Mouse (Mus musculus): ENCODE data around the gene Pdlim5. TPM values are rescaled to one million over a fixed set of nuclear protein-coding genes. Genes with fewer than 3 reads are reported as not detected.

The Pdlim5 gene
- polyA plus RNA-seq, 1 experiment: 192 TPM

GRCm38 (mm10) chr3:142434786-142435168 is 39.3 kb upstream of the Pdlim5 start:
- Histone ChIP-seq H3K4me1 (ENCODE audit: control insufficient read depth, insufficient read depth, low read length) (peaks cover 7% of the 10 kb centered on the region; the same call in 1 of the 2 replicates), H3K27ac (ENCODE audit: insufficient read depth, low read length) (no peak overlapping the region), H3K4me3 (ENCODE audit: insufficient read depth, low read length) (no peak overlapping the region)
- TF ChIP-seq POLR2A (IDR thresholded peaks at IDR 0.05; ENCODE audit: low read depth, low read length): no peak
- TF ChIP-seq CTCF (IDR thresholded peaks at IDR 0.05; ENCODE audit: borderline replicate concordance, insufficient read depth, low read length): no peak

GRCm38 (mm10) chr3:142434127-142434785 is 38.8 kb upstream of the Pdlim5 start:
- peak overlapping the region; percentile 34; the same call in 1 of the 2 replicates for H3K27ac ChIP-seq (ENCODE audit: insufficient read depth, low read length)
- H3K4me1 ChIP-seq (ENCODE audit: control insufficient read depth, insufficient read depth, low read length): peaks cover 7% of the 10 kb centered on the region; the same call in 1 of the 2 replicates
- no peak overlapping the region for H3K4me3 ChIP-seq (ENCODE audit: insufficient read depth, low read length)
- no peak for TF ChIP-seq CTCF (IDR thresholded peaks at IDR 0.05; ENCODE audit: borderline replicate concordance, insufficient read depth, low read length)
- TF ChIP-seq POLR2A (IDR thresholded peaks at IDR 0.05; ENCODE audit: low read depth, low read length): no peak

GRCm38 (mm10) chr3:142431481-142431880 is 36.0 kb upstream of the Pdlim5 start:
- Histone ChIP-seq H3K27ac (ENCODE audit: insufficient read depth, low read length) (no peak overlapping the region), H3K4me1 (ENCODE audit: control insufficient read depth, insufficient read depth, low read length) (no peaks in the 10 kb centered on the region), H3K4me3 (ENCODE audit: insufficient read depth, low read length) (no peak overlapping the region)
- TF ChIP-seq CTCF (IDR thresholded peaks at IDR 0.05; ENCODE audit: borderline replicate concordance, insufficient read depth, low read length) (no peak), POLR2A (IDR thresholded peaks at IDR 0.05; ENCODE audit: low read depth, low read length) (no peak)

- TF ChIP-seq CTCF (IDR thresholded peaks at IDR 0.05; ENCODE audit: borderline replicate concordance, insufficient read depth, low read length): no peak
- TF ChIP-seq POLR2A (IDR thresholded peaks at IDR 0.05; ENCODE audit: low read depth, low read length): no peak
- Histone ChIP-seq H3K4me3 (ENCODE audit: insufficient read depth, low read length) (no peak overlapping the region), H3K4me1 (ENCODE audit: control insufficient read depth, insufficient read depth, low read length) (no peaks in the 10 kb centered on the region), H3K27ac (ENCODE audit: insufficient read depth, low read length) (no peak overlapping the region)
These were observed 34.6 kb upstream of the Pdlim5 start for GRCm38 (mm10) chr3:142430048-142430447.

GRCm38 (mm10) chr3:142426806-142427205 is 31.3 kb upstream of the Pdlim5 start:
- Histone ChIP-seq H3K4me1 (ENCODE audit: control insufficient read depth, insufficient read depth, low read length) (peaks cover 8% of the 10 kb centered on the region), H3K27ac (ENCODE audit: insufficient read depth, low read length) (no peak overlapping the region)
- no peak for TF ChIP-seq CTCF (IDR thresholded peaks at IDR 0.05; ENCODE audit: borderline replicate concordance, insufficient read depth, low read length)
- TF ChIP-seq POLR2A (IDR thresholded peaks at IDR 0.05; ENCODE audit: low read depth, low read length): no peak

DNA sequence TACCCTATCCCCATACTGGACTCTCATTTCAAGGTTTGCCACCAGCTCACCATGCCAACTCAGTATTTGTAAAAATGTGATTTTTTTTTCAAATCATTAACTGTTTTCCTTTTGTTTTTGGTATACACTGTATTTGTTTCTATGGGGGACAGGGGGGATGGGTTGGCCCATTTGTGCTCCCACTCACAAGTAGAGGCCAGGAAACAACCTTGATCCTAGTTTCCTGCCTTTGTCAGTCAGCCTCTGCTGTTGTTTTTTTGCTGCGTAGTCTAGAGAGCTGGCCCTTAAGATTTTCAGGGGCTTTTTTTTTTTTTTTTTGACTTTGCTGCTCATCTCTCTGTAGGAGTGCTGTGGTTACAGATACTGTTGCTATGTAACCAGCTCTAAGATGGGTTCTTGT is 28.6 kb upstream of the Pdlim5 start:
- H3K27ac ChIP-seq (ENCODE audit: insufficient read depth, low read length): 0 out of 2 replicates have a peak overlapping the region, but pooled peaks have one; percentile 25
- no peak overlapping the region for H3K4me3 ChIP-seq (ENCODE audit: insufficient read depth, low read length)
- no peak for TF ChIP-seq POLR2A (IDR thresholded peaks at IDR 0.05; ENCODE audit: low read depth, low read length)
- TF ChIP-seq CTCF (IDR thresholded peaks at IDR 0.05; ENCODE audit: borderline replicate concordance, insufficient read depth, low read length): no peak
- peaks cover 8% of the 10 kb centered on the region for H3K4me1 ChIP-seq (ENCODE audit: control insufficient read depth, insufficient read depth, low read length)

More at GRCm38 (mm10) chr3:142426806-142427205, 31.3 kb upstream of the Pdlim5 start:
- no peak overlapping the region for H3K4me3 ChIP-seq (ENCODE audit: insufficient read depth, low read length)

DNA sequence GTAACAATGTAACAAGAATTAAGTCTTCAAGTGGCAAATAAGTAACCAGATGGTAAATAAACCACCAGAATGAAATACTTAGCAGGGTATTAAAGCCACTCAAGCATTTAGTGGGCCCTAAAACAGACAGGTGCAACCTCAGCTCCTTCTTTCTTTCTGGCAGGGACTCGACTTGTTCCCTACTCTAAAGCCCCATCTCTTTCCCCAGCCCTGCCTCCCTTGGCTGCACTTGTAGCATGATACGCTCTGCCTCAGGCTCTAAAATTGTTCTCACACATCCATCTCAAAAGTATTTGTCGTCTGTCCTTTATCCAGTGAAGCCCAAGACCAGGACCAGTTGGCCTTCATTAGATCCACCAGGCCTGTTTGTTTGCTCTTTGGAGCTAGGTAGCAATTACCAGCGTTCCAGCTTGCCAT is 28.0 kb upstream of the Pdlim5 start:
- Histone ChIP-seq H3K4me1 (ENCODE audit: control insufficient read depth, insufficient read depth, low read length) (peaks cover 8% of the 10 kb centered on the region), H3K27ac (ENCODE audit: insufficient read depth, low read length) (no peak overlapping the region), H3K4me3 (ENCODE audit: insufficient read depth, low read length) (no peak overlapping the region)
- TF ChIP-seq POLR2A (IDR thresholded peaks at IDR 0.05; ENCODE audit: low read depth, low read length): no peak
- no peak for TF ChIP-seq CTCF (IDR thresholded peaks at IDR 0.05; ENCODE audit: borderline replicate concordance, insufficient read depth, low read length)

DNA sequence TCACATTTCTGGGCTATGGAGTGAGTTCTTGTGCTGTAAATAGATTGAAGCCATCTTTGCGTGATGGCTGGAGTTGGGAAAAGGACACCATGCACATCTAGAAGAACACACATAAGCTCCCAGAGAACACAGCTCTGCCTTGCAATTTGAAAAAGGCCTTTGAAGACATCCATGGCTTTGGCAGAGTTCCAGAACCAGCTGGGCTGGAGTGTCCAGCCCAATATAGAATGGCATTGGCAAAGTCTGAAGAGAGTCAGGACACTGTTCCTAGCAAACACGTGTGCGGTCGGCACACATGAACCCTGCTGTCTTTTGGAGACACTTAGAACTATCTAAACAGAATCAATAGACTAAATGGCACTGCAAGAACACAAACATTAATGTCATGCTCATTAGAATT is 26.7 kb upstream of the Pdlim5 start:
- Histone ChIP-seq H3K27ac (ENCODE audit: insufficient read depth, low read length) (no peak overlapping the region), H3K4me1 (ENCODE audit: control insufficient read depth, insufficient read depth, low read length) (peaks cover 8% of the 10 kb centered on the region), H3K4me3 (ENCODE audit: insufficient read depth, low read length) (no peak overlapping the region)
- no peak for TF ChIP-seq POLR2A (IDR thresholded peaks at IDR 0.05; ENCODE audit: low read depth, low read length)
- TF ChIP-seq CTCF (IDR thresholded peaks at IDR 0.05; ENCODE audit: borderline replicate concordance, insufficient read depth, low read length): no peak

DNA sequence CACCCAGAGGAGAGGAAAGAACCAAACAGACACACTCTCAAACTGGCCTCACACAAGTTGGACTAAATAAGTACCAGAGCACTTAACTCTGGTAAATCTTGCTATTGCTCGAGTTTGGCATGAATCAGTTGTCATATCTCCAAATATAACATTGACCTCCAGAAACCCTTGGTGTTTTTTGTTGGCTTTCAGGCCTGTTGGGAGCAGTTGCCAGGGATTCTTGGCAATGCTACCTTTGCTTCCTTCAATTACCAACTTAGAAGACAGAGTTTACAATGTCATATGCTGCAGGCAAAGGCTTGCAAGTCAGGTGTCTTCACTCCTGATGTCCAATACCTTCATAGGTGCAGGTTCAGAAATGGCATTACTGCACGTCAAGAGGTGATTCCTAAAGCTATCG is 26.0 kb upstream of the Pdlim5 start:
- Histone ChIP-seq H3K4me1 (ENCODE audit: control insufficient read depth, insufficient read depth, low read length) (peaks cover 8% of the 10 kb centered on the region), H3K27ac (ENCODE audit: insufficient read depth, low read length) (no peak overlapping the region), H3K4me3 (ENCODE audit: insufficient read depth, low read length) (no peak overlapping the region)
- TF ChIP-seq POLR2A (IDR thresholded peaks at IDR 0.05; ENCODE audit: low read depth, low read length) (no peak), CTCF (IDR thresholded peaks at IDR 0.05; ENCODE audit: borderline replicate concordance, insufficient read depth, low read length) (no peak)

DNA sequence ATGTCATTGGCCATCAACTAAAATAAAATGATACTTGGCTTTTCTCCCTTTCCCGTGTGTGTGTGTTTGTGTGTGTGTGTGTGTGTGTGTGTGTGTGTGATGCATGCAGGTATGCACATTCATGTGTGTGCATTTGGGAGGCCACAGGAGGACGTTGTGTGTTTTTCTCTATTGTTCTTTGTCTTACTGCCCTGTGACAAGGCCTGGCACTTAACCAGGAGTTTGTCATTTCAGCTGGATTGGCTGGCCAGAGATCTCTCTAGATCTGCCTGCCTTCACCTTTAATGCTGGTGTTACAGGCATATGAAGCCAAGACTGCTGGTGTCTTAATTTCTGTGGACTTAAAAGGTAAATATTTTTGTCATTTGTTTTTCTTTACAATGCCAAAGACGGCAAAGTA is 22.5 kb upstream of the Pdlim5 start:
- Histone ChIP-seq H3K4me3 (ENCODE audit: insufficient read depth, low read length) (no peak overlapping the region), H3K4me1 (ENCODE audit: control insufficient read depth, insufficient read depth, low read length) (no peaks in the 10 kb centered on the region), H3K27ac (ENCODE audit: insufficient read depth, low read length) (no peak overlapping the region)
- TF ChIP-seq POLR2A (IDR thresholded peaks at IDR 0.05; ENCODE audit: low read depth, low read length) (no peak), CTCF (IDR thresholded peaks at IDR 0.05; ENCODE audit: borderline replicate concordance, insufficient read depth, low read length) (no peak)

Measured in embryonic fibroblast, embryonic 13.5 days (primary cell).